Mouse (Mus musculus) left cerebral cortex, adult 11 months (tissue): ENCODE measurements around the gene Timm17a.

ENCODE experiments used
- DNase-seq: peaks from one replicate; pipeline ENCODE4 v3.0.0; 2022; ENCODE audit warnings: low spot score

Timm17a gene

GRCm38 (mm10) chr1:135313284-135314031 is at the start of gene Timm17a:
Gene Timm17a, minus strand, starts transcription at chr1:135313778.
- DNase-seq, result peak; percentile 89

DNA sequence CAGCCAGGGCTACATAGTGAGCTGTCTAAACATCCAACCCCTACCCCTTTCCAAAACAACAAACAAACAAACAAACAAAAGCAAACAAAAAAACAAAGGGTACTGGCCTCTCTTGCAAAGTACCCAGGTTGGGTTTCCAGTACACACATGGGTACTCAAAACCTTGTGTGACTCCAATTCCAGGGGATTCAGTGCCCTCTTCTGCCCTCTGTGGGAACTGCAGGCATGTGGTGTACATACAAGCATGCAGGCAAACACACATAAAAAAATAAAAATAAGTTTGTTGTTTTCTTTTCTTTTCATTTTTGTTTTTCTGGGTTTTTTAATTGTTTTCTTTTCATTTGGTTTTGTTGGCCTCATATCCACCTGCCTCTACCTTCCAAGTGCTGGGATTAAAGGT is 48.5 kb upstream of the Timm17a start:
- no peak for DNase-seq

DNA sequence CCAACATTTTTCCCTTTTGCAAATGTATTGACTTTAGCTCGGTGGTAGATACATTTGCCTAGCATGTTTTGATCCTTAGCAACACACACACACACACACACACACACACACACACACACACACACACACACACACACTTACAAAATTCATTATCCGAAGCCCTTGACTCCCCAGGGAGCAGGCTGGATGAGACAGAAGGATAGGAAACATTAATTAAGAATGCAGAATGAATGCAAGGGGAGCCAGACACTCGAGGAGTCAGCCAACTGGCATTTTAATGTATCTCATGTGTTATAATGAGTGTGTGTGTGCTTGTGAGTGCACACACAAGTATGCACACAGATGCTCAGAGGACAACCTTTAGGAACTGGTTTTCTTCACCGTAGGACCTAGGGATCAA is 47.9 kb upstream of the Timm17a start:
- DNase-seq, result no peak

DNA sequence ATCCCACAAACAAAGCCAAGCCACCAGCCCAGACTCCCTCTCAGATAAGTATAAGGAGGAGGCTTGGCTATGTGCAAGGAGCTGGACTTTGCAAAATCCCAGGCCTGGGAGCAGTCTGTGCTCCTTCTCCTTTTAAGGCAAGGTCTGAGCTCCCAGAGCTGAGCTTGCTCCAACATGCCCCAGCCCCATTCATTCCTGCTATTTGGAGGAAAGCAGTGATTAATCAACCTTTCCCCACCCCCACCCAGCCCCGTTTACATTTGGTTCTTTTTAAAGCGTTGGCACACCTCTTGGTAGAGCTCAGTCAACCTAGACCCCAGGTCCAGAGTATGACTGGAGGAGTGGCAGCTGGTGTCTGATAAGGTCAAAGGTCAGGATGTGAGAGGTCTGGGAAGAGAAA is 45.5 kb upstream of the Timm17a start:
- no peak for DNase-seq

- DNase-seq, result no peak
Measured at GRCm38 (mm10) chr1:135351953-135352352, 38.4 kb upstream of the Timm17a start.

DNA sequence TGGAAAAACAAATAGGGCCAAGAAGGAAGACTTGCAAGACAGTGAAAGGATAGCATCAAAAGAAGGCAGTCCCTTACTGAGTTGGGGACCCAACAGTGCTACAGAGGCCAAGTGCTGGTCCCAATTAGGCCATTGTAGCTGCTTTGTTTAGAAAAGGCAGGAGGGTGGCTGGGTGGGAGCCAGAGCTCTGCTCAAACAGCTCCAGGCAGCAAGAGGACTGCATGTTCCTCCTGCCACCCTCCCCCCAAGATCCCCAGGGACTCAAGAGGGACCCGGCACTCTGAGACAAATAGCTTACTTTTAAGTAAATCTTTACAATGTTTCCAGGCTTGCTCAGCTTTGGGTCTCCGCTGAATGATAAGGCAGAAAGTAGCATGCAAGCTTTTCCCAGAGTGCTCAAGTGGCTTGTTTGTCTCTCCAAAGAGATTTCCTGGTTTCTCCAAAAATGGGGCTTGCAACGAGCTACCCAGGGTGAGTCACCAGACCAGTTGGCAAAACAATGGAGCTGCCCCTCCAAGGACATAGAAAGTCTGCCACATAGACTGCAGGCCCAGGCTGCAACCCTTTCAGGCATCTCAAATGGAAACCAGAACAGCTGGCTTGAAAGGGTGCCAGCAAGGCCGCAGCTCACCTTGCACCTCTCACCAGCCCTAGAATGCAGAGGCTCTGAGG is 34.1 kb upstream of the Timm17a start:
- no peak for DNase-seq

- no peak for DNase-seq
Measured at GRCm38 (mm10) chr1:135346891-135347290, 33.3 kb upstream of the Timm17a start.

DNA sequence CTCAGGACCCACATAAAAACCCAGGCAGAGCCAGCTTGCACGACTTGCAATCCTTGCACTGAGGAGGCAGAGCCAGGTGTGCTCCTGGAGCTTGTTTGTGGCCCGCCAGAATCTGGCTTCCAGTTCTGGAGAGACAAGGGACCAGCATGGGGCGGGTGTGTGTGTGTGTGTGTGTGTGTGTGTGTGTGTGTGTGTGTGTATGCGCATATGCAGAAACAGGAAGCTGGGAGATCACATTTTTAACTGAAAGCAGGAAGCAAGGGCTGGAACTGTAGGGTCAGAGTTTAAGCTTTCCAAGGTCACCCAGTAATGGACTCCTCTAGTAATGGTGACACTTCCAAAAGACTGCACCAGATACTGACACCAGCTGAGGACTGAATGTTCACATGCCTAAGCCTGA is 30.4 kb upstream of the Timm17a start:
- no peak for DNase-seq

- no peak for DNase-seq
Measured at GRCm38 (mm10) chr1:135341947-135342346, 28.4 kb upstream of the Timm17a start.

DNA sequence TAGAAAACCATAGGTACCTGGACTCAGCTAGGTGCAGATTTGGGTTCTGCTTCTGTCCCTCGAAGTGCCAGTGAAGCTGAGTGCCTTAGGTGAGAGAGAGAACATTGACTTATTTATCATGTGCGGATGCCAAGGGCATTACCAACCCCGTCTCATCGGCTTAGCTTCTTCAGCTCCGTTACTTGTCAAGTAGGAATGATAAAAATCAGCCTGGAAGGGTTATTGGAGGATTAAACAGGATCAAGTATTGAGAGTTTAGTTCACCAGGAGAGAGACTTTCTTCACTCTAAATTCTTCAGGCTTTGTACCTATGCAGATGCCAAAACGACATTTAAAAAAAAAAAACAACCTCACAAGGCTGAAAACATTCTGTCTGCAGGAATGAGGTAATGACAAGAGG is 17.0 kb upstream of the Timm17a start:
- no peak for DNase-seq

DNA sequence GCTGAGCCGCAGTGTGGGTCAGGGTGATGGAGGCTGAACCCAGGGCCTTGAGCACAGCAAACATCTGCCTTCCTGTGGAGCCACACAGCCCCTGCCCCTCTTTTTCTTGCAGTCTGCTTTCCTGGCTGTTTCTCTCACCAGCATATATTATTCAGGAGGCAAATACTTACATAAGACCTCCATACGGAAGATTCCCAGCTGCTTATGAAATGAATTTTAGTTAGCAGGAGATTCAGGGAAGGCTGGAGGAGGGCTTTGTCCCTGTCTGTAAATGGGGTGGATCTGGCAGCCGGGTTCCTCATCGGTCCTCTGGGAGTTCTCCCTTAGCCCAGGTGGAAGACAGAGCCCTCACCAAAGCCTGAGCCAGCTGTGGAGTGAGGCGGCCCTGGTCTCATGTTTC is 14.8 kb upstream of the Timm17a start:
- no peak for DNase-seq

DNA sequence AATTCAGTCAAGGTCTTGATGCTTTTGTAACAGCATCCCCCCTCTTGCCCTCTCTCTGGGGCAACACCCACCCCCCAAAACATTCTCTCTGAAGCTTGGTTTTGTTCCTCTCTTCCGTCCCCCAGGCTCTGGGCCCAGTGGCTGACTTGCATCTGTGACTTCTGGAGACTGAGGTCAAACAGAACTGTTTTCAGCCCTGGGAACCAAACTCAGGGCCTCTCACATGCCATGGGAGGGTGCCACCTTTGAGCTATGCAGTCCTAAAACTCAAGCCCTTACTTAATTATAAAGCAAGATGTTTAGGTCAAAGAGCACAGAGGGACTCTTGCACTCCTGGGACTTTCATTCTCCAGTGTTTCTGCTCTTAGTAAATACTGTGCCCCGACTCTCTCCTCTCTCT is 12.4 kb upstream of the Timm17a start:
- DNase-seq, result no peak

DNA sequence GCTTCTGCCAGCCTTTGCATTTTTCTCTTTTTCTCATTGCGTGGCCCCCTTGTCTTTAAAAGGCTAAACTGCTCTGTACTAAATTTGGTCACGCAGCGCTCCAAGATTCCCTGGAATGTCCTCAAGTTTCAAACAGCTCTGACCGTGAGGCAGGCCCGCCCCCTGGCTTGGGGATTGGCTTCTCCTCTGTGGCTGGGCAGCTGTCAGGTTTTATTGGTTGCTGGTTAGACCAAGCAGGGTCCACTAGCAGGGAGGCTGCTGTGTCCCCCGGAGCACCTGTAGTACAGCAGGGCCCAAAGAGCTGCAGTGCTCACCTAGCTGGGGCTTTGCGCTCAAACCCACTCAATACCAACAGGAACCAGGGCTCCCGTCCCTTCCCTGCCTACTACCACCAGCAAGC is 11.0 kb upstream of the Timm17a start, which contains the start of gene Lmod1:
Gene Lmod1 (plus strand): TSS at position 237 of the 400 bp plus-strand sequence.
- DNase-seq, result no peak

GRCm38 (mm10) chr1:135323367-135323901 is 9.9 kb upstream of the Timm17a start:
- DNase-seq, result no peak

- DNase-seq, result no peak
Measured at GRCm38 (mm10) chr1:135312201-135312600, 1.4 kb downstream of the Timm17a start.

- DNase-seq, result no peak
Measured at GRCm38 (mm10) chr1:135311356-135311755, 2.2 kb downstream of the Timm17a start.

- DNase-seq, result no peak
Measured at GRCm38 (mm10) chr1:135290908-135291307, 22.7 kb downstream of the Timm17a start.

GRCm38 (mm10) chr1:135286311-135286710 is 27.3 kb downstream of the Timm17a start:
- DNase-seq, result no peak

DNA sequence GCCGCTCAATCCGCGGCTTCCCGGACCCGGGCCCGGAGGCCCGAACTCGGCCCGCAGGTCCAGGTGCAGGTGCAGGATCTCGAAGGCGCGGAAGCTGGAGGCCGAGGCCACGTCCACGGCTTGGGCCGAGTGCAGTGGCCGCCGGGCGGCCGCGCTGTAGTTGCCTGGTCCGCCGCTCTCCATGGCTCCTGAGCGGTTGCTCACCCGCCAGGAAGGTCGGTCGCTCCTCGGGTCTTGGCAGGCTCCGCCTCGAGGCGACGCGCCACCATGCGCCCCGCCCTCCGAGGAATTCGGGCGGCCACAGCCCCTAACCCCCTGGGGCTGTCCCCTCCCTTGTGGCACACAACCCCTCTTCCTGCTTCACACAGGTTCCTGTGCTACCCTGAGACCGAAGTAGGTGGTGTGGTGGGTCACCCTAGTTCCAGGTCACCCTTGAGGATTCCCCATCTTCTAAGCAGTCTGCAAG is 29.7 kb downstream of the Timm17a start, which contains the start of gene Rnpep:
Gene Rnpep (minus strand): TSS at position 259 of the 466 bp plus-strand sequence.
- DNase-seq, result peak; percentile 57

- peak; percentile 27 for DNase-seq
Measured at GRCm38 (mm10) chr1:135283287-135283825, 30.2 kb downstream of the Timm17a start.

- DNase-seq, result no peak
Measured at GRCm38 (mm10) chr1:135282536-135283286, 30.9 kb downstream of the Timm17a start.

GRCm38 (mm10) chr1:135281841-135282240 is 31.7 kb downstream of the Timm17a start:
- DNase-seq, result no peak
